Mouse (Mus musculus) midbrain, postnatal 0 days (tissue): ENCODE measurements around the gene Shisal2a. TPM values are rescaled to one million over a fixed set of nuclear protein-coding genes. Genes with fewer than 3 reads are reported as not detected.

Experiments used
- ATAC-seq: fragments of 200-750 bp; cut with Nextera tagmentation; 2 replicates; pipeline ENCODE4 v1.8.0; 2017; ENCODE audit warnings: moderate number of reproducible peaks, mild to moderate bottlenecking, moderate TSS enrichment, moderate library complexity; ENCODE audit not compliant: low FRiP score
- DNase-seq: peaks from one replicate; pipeline ENCODE4 v3.0.0-alpha.2; 2015; ENCODE audit warnings: low spot score
- H3K27ac ChIP-seq: fragments of 300-500 bp; sonication (generic); 2 replicates; pipeline ENCODE4 v1.5.1; 2014; ENCODE audit warnings: low read depth, mild to moderate bottlenecking, low read length, mixed read lengths
- H3K27me3 ChIP-seq: fragments of 300-500 bp; sonication (generic); 2 replicates; pipeline ENCODE4 v1.6.1; 2014; ENCODE audit warnings: low read length, control low read depth, mixed read lengths; ENCODE audit not compliant: insufficient read depth
- H3K36me3 ChIP-seq: fragments of 300-500 bp; sonication (generic); 2 replicates; pipeline ENCODE4 v1.6.1; 2014; ENCODE audit warnings: low read length, control low read depth, mixed read lengths; ENCODE audit not compliant: insufficient read depth
- H3K4me1 ChIP-seq: fragments of 300-500 bp; sonication (generic); 2 replicates; pipeline ENCODE4 v1.6.1; 2014; ENCODE audit warnings: mild to moderate bottlenecking, control low read depth, antibody characterized with exemption, low read length, mixed read lengths; ENCODE audit not compliant: insufficient read depth
- H3K4me2 ChIP-seq: fragments of 300-500 bp; sonication (generic); 2 replicates; pipeline ENCODE4 v1.6.1; 2014; ENCODE audit warnings: low read depth, mild to moderate bottlenecking, low read length, mixed read lengths; ENCODE audit not compliant: poor library complexity, severe bottlenecking
- H3K4me3 ChIP-seq: fragments of 300-500 bp; sonication (generic); 2 replicates; pipeline ENCODE4 v1.5.1; 2014; ENCODE audit warnings: low read depth, mild to moderate bottlenecking, low read length, moderate library complexity
- H3K9ac ChIP-seq: fragments of 300-500 bp; sonication (generic); replicated peaks from 2 replicates; pipeline ENCODE4 v1.6.1; 2014; ENCODE audit warnings: mild to moderate bottlenecking, low read length, moderate library complexity, mixed read lengths; ENCODE audit not compliant: poor library complexity, severe bottlenecking
- H3K9me3 ChIP-seq: fragments of 300-500 bp; sonication (generic); 2 replicates; pipeline ENCODE4 v1.6.1; 2016; ENCODE audit warnings: low read length, control low read depth
- CTCF ChIP-seq: IDR thresholded peaks from 2 replicates; pipeline ENCODE4 v1.5.1; 2016; ENCODE audit warnings: antibody characterized with exemption, mild to moderate bottlenecking
- WGBS: fragments of 180-500 bp; shearing (Covaris S2); extraction: QIAGEN DNeasy Blood & Tissue Kit; methylation state at CpG from one replicate; pipeline ENCODE4 v1.1.7; 2014; 5-methylcytosine and 5-hydroxymethylcytosine counted together
- polyA plus RNA-seq: library from polyadenylated mRNA; unstranded; fragments of >200 nt; fragmentation: Nextera tagmentation; extraction: Ambion mirVana; gene quantifications from 2 replicates; pipeline ENCODE4 v1.2.1, GENCODE M21; 2015
- total RNA-seq: library from RNA; depleted of rRNA; stranded (reverse); fragments of >200 nt; gene quantifications from 2 replicates; pipeline ENCODE4 v1.2.3, GENCODE M21; 2014

Gene Shisal2a
- total and polyA plus RNA-seq, 2 experiments from 2014 or later, result 0.49 to 15.5 TPM

- WGBS, result 86% methylated on average over 2 of the region's 2 CpGs
- no peaks in the 10 kb centered on the region for H3K9me3 ChIP-seq
- no peak for DNase-seq
- TF ChIP-seq CTCF, result no peak
- ATAC-seq, result no peak
- H3K9ac ChIP-seq, result no peak overlapping the region
- H3K27me3 ChIP-seq, result no peaks in the 10 kb centered on the region
- no peak overlapping the region for H3K4me2 ChIP-seq
- no peaks in the 10 kb centered on the region for H3K4me1 ChIP-seq
- no peak overlapping the region for H3K4me3 ChIP-seq
- H3K36me3 ChIP-seq, result no peaks in the 10 kb centered on the region
- H3K27ac ChIP-seq, result no peak overlapping the region
These were observed 41.4 kb upstream of the Shisal2a start for GRCm38 (mm10) chr4:108424587-108424986.

- Histone ChIP-seq H3K4me2 (no peak overlapping the region), H3K36me3 (no peaks in the 10 kb centered on the region), H3K4me1 (0 out of 2 replicates have a peak, but pooled peaks cover 2% of the 10 kb centered on the region), H3K9me3 (no peaks in the 10 kb centered on the region), H3K4me3 (no peak overlapping the region), H3K27ac (no peak overlapping the region), H3K27me3 (no peaks in the 10 kb centered on the region), H3K9ac (no peak overlapping the region)
- DNase-seq (no peak), ATAC-seq (no peak)
- 49% methylated on average over 8 of the region's 8 CpGs for WGBS
- TF ChIP-seq CTCF, result no peak
These were observed 24.5 kb upstream of the Shisal2a start for GRCm38 (mm10) chr4:108407621-108408020.

- 0 out of 2 replicates have a peak, but pooled peaks cover 2% of the 10 kb centered on the region for H3K4me1 ChIP-seq
- ATAC-seq, result 0 out of 2 replicates have a peak, but pooled peaks have one; percentile 35
- WGBS, result 10% methylated on average over 15 of the region's 15 CpGs
These were observed 23.8 kb upstream of the Shisal2a start, which contains the start of gene Gpx7 for GRCm38 (mm10) chr4:108406861-108407401. Gene Gpx7 (minus strand): TSS chr4:108406961.

GRCm38 (mm10) chr4:108406138-108406860 lies 23.1 kb upstream of the Shisal2a start:
- 2% methylated on average over 52 of the region's 52 CpGs for WGBS
- ATAC-seq, result peak; percentile 83

More at GRCm38 (mm10) chr4:108406861-108407401, 23.8 kb upstream of the Shisal2a start, which contains the start of gene Gpx7:
- H3K4me3 ChIP-seq, result peak within 1 kb of the TSS; percentile 48
- no peaks in the 10 kb centered on the region for H3K27me3 ChIP-seq
- DNase-seq, result no peak
- H3K9me3 ChIP-seq, result no peaks in the 10 kb centered on the region
- peak within 1 kb of the TSS; percentile 56 for H3K9ac ChIP-seq
- H3K27ac ChIP-seq, result peak within 1 kb of the TSS; percentile 67
- no peaks in the 10 kb centered on the region for H3K36me3 ChIP-seq
- peak within 1 kb of the TSS; percentile 76 for H3K4me2 ChIP-seq
- TF ChIP-seq CTCF, result no peak

GRCm38 (mm10) chr4:108405766-108406137 lies 22.6 kb upstream of the Shisal2a start:
- DNase-seq (peak; percentile 18), ATAC-seq (peak; percentile 76)
- Histone ChIP-seq H3K27ac (peak overlapping the region; percentile 67), H3K36me3 (no peaks in the 10 kb centered on the region; the same call in 1 of the 2 replicates), H3K4me3 (peak overlapping the region; percentile 48), H3K9ac (peak overlapping the region; percentile 56; the same call in 1 of the 2 replicates), H3K27me3 (no peaks in the 10 kb centered on the region), H3K9me3 (no peaks in the 10 kb centered on the region), H3K4me2 (peak overlapping the region; percentile 76), H3K4me1 (0 out of 2 replicates have a peak, but pooled peaks cover 2% of the 10 kb centered on the region)
- no peak for TF ChIP-seq CTCF
- 73% methylated on average over 3 of the region's 3 CpGs for WGBS

More at GRCm38 (mm10) chr4:108406138-108406860, 23.1 kb upstream of the Shisal2a start:
- Histone ChIP-seq H3K4me1 (0 out of 2 replicates have a peak, but pooled peaks cover 2% of the 10 kb centered on the region), H3K4me3 (peak overlapping the region; percentile 48), H3K9ac (peak overlapping the region; percentile 56), H3K9me3 (no peaks in the 10 kb centered on the region), H3K4me2 (peak overlapping the region; percentile 76), H3K27ac (peak overlapping the region; percentile 67), H3K36me3 (no peaks in the 10 kb centered on the region), H3K27me3 (no peaks in the 10 kb centered on the region)
- peak; percentile 56 for DNase-seq
- TF ChIP-seq CTCF, result no peak
